Mouse (Mus musculus): ENCODE results near the gene Plekhj1. TPM values are rescaled to one million over a fixed set of nuclear protein-coding genes. Genes with fewer than 3 reads are reported as not detected.
A peak's percentile ranks its signal among the peaks of the same experiment; 100 is the strongest.

Plekhj1 gene
- total RNA-seq, 1 experiment: 77.2 TPM

GRCm38 (mm10) chr10:80802996-80803395 lies 4.6 kb upstream of the Plekhj1 start:
- Histone ChIP-seq H3K9ac (ENCODE audit: insufficient read depth, low read depth, low read length, poor library complexity, severe bottlenecking) (no peak overlapping the region), H3K4me3 (ENCODE audit: insufficient read depth in 1 of 2, low read depth in 1 of 2, low read length in 2 of 2, poor library complexity in 1 of 2, severe bottlenecking in 1 of 2) (no peak overlapping the region), H3K4me1 (ENCODE audit: control insufficient read depth in 2 of 2, insufficient read depth in 2 of 2, low read length in 2 of 2, poor library complexity in 1 of 2) (peaks cover 2 to 14% of the 10 kb centered on the region in 2 experiments; a peak in 3 of 4 replicates), H3K27ac (ENCODE audit: insufficient read depth, low read depth, low read length, poor library complexity, severe bottlenecking) (no peak overlapping the region), H3K36me3 (ENCODE audit: control insufficient read depth, insufficient read depth, low read length, poor library complexity, severe bottlenecking) (peaks cover 50% of the 10 kb centered on the region), H3K9me3 (ENCODE audit: control insufficient read depth, insufficient read depth, low read depth, low read length) (no peaks in the 10 kb centered on the region)
- no peak for DNase-seq (ENCODE audit: low read depth, low spot score)
- TF ChIP-seq ZC3H11A (IDR thresholded peaks at IDR 0.05; ENCODE audit: borderline replicate concordance, low read depth, low read length) (no peak), HCFC1 (IDR thresholded peaks at IDR 0.05; ENCODE audit: borderline replicate concordance, insufficient read depth, low read length) (no peak), MAFK (IDR thresholded peaks at IDR 0.05; ENCODE audit: insufficient read depth, low read depth, low read length) (no peak), ZNF384 (IDR thresholded peaks at IDR 0.05; ENCODE audit: low read depth, low read length) (no peak), CHD2 (IDR thresholded peaks at IDR 0.05; ENCODE audit: low read depth, low read length) (no peak)
- in situ Hi-C loops (cut with MboI; ENCODE audit: low sequenced_read_pairs in 2 of 2, unreplicated experiment in 2 of 2): no loop called here

- no peaks in the 10 kb centered on the region for H3K9me3 ChIP-seq (ENCODE audit: control insufficient read depth, insufficient read depth, low read depth, low read length)
- TF ChIP-seq ZNF384 (IDR thresholded peaks at IDR 0.05; ENCODE audit: low read depth, low read length): no peak
- no peak for TF ChIP-seq CHD2 (IDR thresholded peaks at IDR 0.05; ENCODE audit: low read depth, low read length)
- no peak for TF ChIP-seq MAFK (IDR thresholded peaks at IDR 0.05; ENCODE audit: insufficient read depth, low read depth, low read length)
- TF ChIP-seq HCFC1 (IDR thresholded peaks at IDR 0.05; ENCODE audit: borderline replicate concordance, insufficient read depth, low read length): no peak
- TF ChIP-seq ZC3H11A (IDR thresholded peaks at IDR 0.05; ENCODE audit: borderline replicate concordance, low read depth, low read length): no peak
- peaks cover 50% of the 10 kb centered on the region for H3K36me3 ChIP-seq (ENCODE audit: control insufficient read depth, insufficient read depth, low read length, poor library complexity, severe bottlenecking)
- no peak overlapping the region for H3K4me3 ChIP-seq (ENCODE audit: insufficient read depth in 1 of 2, low read depth in 1 of 2, low read length in 2 of 2, poor library complexity in 1 of 2, severe bottlenecking in 1 of 2)
- DNase-seq (ENCODE audit: low read depth, low spot score): no peak
- no peak overlapping the region for H3K9ac ChIP-seq (ENCODE audit: insufficient read depth, low read depth, low read length, poor library complexity, severe bottlenecking)
- peaks cover 0 to 14% of the 10 kb centered on the region in 2 experiments; a peak in 1 of 4 replicates for H3K4me1 ChIP-seq (ENCODE audit: control insufficient read depth in 2 of 2, insufficient read depth in 2 of 2, low read length in 2 of 2, poor library complexity in 1 of 2)
- no peak overlapping the region for H3K27ac ChIP-seq (ENCODE audit: insufficient read depth, low read depth, low read length, poor library complexity, severe bottlenecking)
- in situ Hi-C loops (cut with MboI; ENCODE audit: low sequenced_read_pairs in 2 of 2, unreplicated experiment in 2 of 2): no loop called here
Measured at GRCm38 (mm10) chr10:80802204-80802912, 3.9 kb upstream of the Plekhj1 start.

GRCm38 (mm10) chr10:80799070-80799566 lies 692 bp upstream of the Plekhj1 start:
- Histone ChIP-seq H3K4me3 (ENCODE audit: insufficient read depth in 1 of 2, low read depth in 1 of 2, low read length in 2 of 2, poor library complexity in 1 of 2, severe bottlenecking in 1 of 2) (peak overlapping the region; percentile 80 to 91), H3K27ac (ENCODE audit: insufficient read depth, low read depth, low read length, poor library complexity, severe bottlenecking) (peak overlapping the region; percentile 96), H3K9me3 (ENCODE audit: control insufficient read depth, insufficient read depth, low read depth, low read length) (no peaks in the 10 kb centered on the region), H3K36me3 (ENCODE audit: control insufficient read depth, insufficient read depth, low read length, poor library complexity, severe bottlenecking) (peaks cover 58% of the 10 kb centered on the region), H3K9ac (ENCODE audit: insufficient read depth, low read depth, low read length, poor library complexity, severe bottlenecking) (peak overlapping the region; percentile 99), H3K4me1 (ENCODE audit: control insufficient read depth in 2 of 2, insufficient read depth in 2 of 2, low read length in 2 of 2, poor library complexity in 1 of 2) (peaks cover 0 to 17% of the 10 kb centered on the region in 2 experiments; a peak in 1 of 4 replicates)
- no peak for DNase-seq (ENCODE audit: low read depth, low spot score)
- TF ChIP-seq ZNF384 (IDR thresholded peaks at IDR 0.05; ENCODE audit: low read depth, low read length) (no peak), ZC3H11A (IDR thresholded peaks at IDR 0.05; ENCODE audit: borderline replicate concordance, low read depth, low read length) (no peak), CHD2 (IDR thresholded peaks at IDR 0.05; ENCODE audit: low read depth, low read length) (no peak), HCFC1 (IDR thresholded peaks at IDR 0.05; ENCODE audit: borderline replicate concordance, insufficient read depth, low read length) (no peak)
- in situ Hi-C loops (cut with MboI; ENCODE audit: low sequenced_read_pairs in 2 of 2, unreplicated experiment in 2 of 2): no loop called here

- DNase-seq (ENCODE audit: low read depth, low spot score): no peak
- H3K9ac ChIP-seq (ENCODE audit: insufficient read depth, low read depth, low read length, poor library complexity, severe bottlenecking): peak overlapping the region; percentile 99
- H3K4me1 ChIP-seq (ENCODE audit: control insufficient read depth in 2 of 2, insufficient read depth in 2 of 2, low read length in 2 of 2, poor library complexity in 1 of 2): peaks cover 0 to 20% of the 10 kb centered on the region in 2 experiments; a peak in 1 of 4 replicates
- peaks cover 56% of the 10 kb centered on the region for H3K36me3 ChIP-seq (ENCODE audit: control insufficient read depth, insufficient read depth, low read length, poor library complexity, severe bottlenecking)
- H3K9me3 ChIP-seq (ENCODE audit: control insufficient read depth, insufficient read depth, low read depth, low read length): no peaks in the 10 kb centered on the region
- peak overlapping the region; percentile 80 to 91 for H3K4me3 ChIP-seq (ENCODE audit: insufficient read depth in 1 of 2, low read depth in 1 of 2, low read length in 2 of 2, poor library complexity in 1 of 2, severe bottlenecking in 1 of 2)
- peak overlapping the region; percentile 96 for H3K27ac ChIP-seq (ENCODE audit: insufficient read depth, low read depth, low read length, poor library complexity, severe bottlenecking)
- in situ Hi-C loops (cut with MboI; ENCODE audit: low sequenced_read_pairs in 2 of 2, unreplicated experiment in 2 of 2): no loop called here
- no peak for TF ChIP-seq ZC3H11A (IDR thresholded peaks at IDR 0.05; ENCODE audit: borderline replicate concordance, low read depth, low read length)
Measured at GRCm38 (mm10) chr10:80797186-80798149, 958 bp downstream of the Plekhj1 start.
